Mouse (Mus musculus) thymus, postnatal 36 days (tissue): ENCODE data around the gene Tnxb.
A peak's percentile ranks its signal among the peaks of the same experiment; 100 is the strongest.

ENCODE experiments used
- DNase-seq, 2 experiments: peaks; one replicate each; pipeline ENCODE4 v3.0.0; 2022; ENCODE audit warnings: mixed read lengths in 2 of 2

Tnxb gene

GRCm38 (mm10) chr17:34643944-34644343, 26.4 kb upstream of the Tnxb start:
- no peak for DNase-seq

GRCm38 (mm10) chr17:34644608-34645007, 25.7 kb upstream of the Tnxb start, which contains the start of gene Fkbpl:
TSS of gene Fkbpl (plus strand) at chr17:34644764.
- DNase-seq = peak; percentile 94

GRCm38 (mm10) chr17:34645256-34645829, 25.0 kb upstream of the Tnxb start:
- DNase-seq = no peak

GRCm38 (mm10) chr17:34645831-34646511, 24.4 kb upstream of the Tnxb start:
- DNase-seq = no peak

- peak; percentile 88 to 96 for DNase-seq
Observed at GRCm38 (mm10) chr17:34646906-34647787, 23.2 kb upstream of the Tnxb start, which contains the start of gene Atf6b. TSS of gene Atf6b (plus strand) at chr17:34647146.

GRCm38 (mm10) chr17:34648141-34648890, 22.0 kb upstream of the Tnxb start:
- DNase-seq = peak in 1 of 2 experiments; percentile 9

GRCm38 (mm10) chr17:34649106-34649864, 21.1 kb upstream of the Tnxb start:
- no peak for DNase-seq

GRCm38 (mm10) chr17:34650781-34651180, 19.6 kb upstream of the Tnxb start:
- no peak for DNase-seq

- peak; percentile 61 to 70 for DNase-seq
Observed at GRCm38 (mm10) chr17:34651507-34652221, 18.7 kb upstream of the Tnxb start.

- DNase-seq = no peak
Observed at GRCm38 (mm10) chr17:34652546-34652945, 17.8 kb upstream of the Tnxb start.

- DNase-seq = no peak
Observed at GRCm38 (mm10) chr17:34652985-34653384, 17.4 kb upstream of the Tnxb start.

GRCm38 (mm10) chr17:34653746-34654285, 16.5 kb upstream of the Tnxb start:
- peak; percentile 41 to 42 for DNase-seq

- DNase-seq = no peak
Observed at GRCm38 (mm10) chr17:34654392-34654791, 15.9 kb upstream of the Tnxb start.

- DNase-seq = no peak
Observed at GRCm38 (mm10) chr17:34655160-34655559, 15.2 kb upstream of the Tnxb start.

- no peak for DNase-seq
Observed at GRCm38 (mm10) chr17:34655581-34655991, 14.7 kb upstream of the Tnxb start.

GRCm38 (mm10) chr17:34656666-34657065, 13.7 kb upstream of the Tnxb start:
- DNase-seq = no peak

- no peak for DNase-seq
Observed at GRCm38 (mm10) chr17:34657271-34657670, 13.1 kb upstream of the Tnxb start.

- DNase-seq = no peak
Observed at GRCm38 (mm10) chr17:34658145-34658544, 12.2 kb upstream of the Tnxb start.

- DNase-seq = no peak
Observed at GRCm38 (mm10) chr17:34658591-34658990, 11.7 kb upstream of the Tnxb start.

- no peak for DNase-seq
Observed at GRCm38 (mm10) chr17:34659181-34659896, 11.0 kb upstream of the Tnxb start.
